Mouse (Mus musculus) right cerebral cortex, adult 18-20 months (tissue): ENCODE measurements at regions not wholly inside any gene's neighbourhood (a gene's known extent, or its start where the extent isn't known, plus 50 kb on each side); places are given as distances from the start of the nearest gene placed in this dataset.

ENCODE experiments used
- DNase-seq: peaks from one replicate; pipeline ENCODE4 v3.0.0; 2022; ENCODE audit warnings: mixed read lengths

DNA sequence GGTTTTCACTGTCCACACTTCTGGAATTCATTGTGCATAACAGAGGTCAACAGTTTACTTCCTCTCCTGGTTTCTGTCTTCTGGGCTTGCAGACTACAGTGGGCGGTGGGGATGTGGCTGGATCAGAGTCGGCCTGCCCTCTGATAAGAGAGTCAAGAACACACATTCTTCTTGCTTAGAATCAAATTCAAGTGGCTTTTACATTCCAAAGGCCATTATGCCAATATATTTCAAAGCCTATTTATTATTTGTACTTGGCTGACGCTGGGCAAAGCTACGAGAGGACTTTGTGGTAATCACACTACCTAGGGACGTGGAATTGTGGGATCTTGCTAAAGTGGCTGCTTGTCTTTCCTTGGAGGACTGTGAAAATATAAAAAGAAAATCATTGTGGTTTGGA is 114.3 kb upstream of the Sel1l start:
- no peak for DNase-seq

DNA sequence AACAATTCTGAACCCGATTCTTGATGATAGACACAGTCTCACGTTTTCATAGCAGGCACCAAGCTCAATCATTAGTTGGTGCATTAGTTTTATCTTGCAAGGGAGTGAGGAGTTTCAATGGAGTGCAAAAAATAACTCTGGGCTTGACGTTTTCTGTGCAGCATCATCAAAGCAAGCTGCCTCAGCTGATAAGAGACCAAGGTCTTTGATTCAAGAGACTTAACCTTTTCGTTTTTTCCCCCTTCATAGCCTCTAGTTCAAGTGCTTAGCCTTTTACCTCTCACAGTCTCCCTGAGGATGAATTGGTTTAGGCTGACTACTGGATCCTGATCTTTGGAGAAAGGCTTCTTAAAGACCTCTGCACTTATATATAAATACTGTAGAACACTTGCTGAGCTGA is 109.1 kb upstream of the Sel1l start:
- no peak for DNase-seq

GRCm38 (mm10) chr12:91956411-91956810 is 107.5 kb upstream of the Sel1l start:
- no peak for DNase-seq

DNA sequence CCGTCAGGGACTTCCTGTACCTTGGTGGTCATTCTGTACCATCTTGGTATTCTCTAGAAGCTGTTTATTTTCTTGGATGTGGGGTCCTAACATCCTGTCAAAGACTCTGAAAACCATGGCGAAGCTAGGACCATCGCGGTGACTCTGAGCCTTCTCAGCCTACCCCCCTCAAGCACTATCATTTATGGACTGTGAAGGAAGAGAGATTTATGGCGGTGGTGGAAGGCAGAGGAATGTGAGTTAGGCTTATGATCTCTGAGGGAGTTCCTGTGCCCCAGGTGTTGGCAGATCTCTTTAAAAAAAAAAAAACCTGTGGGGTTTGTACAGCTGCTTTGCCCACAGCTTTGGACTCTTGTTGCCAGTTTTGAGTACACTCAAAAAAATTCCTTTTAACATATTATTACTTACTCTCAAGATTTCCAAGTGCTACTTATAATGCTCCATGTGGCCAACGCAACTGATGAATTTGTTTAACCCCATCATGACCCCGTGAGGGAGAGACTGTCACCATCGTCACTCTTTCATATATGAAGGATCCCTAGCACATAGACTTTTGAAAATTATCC is 99.7 kb upstream of the Sel1l start:
- DNase-seq: no peak

DNA sequence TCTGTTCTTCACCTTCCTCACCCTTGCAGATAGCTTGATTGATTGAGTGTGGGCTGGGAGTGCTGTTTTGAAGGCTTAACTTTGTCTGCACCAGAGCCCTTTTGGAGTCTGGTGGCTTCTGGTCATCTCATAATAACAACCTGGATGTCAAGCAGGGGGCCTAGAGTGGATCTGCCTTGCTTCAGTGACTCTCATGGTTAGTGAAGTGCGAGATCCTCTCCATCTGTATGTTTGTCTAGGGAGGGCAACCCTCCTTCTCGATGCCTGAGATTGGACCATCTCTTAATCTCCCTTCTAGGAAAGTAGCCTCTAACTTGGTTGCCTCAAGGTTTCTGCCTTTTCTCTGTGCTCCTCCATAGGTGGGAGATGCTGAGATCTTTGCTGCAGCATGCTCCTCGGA is 99.0 kb upstream of the Sel1l start:
- DNase-seq: no peak

DNA sequence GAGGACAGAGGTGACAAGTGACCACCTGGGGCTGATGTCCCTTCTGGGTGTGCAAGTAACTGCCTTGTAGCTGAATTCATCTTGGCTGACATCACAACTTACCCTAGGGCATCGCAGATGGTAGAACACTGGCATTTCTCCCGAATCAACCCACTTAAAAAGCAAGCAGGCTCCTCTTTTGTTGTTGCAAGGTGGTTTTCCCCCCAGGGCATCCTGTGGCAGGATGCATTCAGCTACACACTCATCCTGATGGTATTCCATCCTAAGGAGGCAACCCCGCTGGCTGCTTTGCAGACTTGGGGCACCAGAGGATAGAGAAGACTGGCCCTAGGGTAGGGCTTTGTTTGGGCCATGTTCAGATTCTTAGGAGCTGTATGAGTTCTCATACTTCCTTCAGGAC is 97.6 kb upstream of the Sel1l start:
- DNase-seq: no peak

DNA sequence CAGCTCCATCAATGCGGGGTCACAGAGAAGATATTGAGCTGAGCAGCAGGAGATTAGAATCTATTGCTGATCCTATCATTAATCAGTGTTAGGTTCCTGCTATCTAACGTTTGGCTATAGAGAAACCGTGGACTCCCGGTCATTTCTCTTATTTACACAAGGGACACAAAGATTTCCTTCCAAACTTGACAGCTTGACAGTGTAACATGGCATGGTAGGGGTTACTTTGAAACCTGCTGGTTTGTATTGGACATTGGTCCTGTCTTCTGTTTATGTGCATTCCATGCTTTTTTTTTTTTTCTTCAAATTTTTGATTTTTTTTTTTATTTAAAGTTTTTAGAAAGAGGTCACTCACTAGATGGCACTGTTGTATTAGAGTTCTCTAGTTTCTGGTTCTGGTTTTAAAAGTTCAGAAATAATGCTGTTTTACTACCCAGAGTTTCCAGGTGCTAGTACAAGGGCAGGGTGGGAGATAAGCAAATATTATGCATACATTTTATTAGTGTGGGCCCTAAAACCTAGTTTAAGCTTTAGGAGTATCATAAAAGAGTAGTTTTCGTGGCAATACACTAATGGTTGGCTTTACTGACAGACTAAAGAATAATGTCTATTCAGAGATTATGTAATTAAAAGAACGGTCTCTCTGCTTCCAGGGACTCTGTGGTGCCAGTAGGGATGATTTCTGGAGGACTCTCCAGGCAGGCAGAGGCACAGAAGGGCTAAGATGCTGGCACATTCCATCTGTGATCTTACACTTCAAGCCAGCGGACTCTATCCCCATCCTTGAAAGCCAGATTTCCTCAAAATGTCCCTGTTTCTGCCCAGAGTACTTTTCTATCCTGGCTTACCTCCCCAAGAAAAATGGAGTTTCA is 83.8 kb upstream of the Sel1l start:
- DNase-seq: no peak

DNA sequence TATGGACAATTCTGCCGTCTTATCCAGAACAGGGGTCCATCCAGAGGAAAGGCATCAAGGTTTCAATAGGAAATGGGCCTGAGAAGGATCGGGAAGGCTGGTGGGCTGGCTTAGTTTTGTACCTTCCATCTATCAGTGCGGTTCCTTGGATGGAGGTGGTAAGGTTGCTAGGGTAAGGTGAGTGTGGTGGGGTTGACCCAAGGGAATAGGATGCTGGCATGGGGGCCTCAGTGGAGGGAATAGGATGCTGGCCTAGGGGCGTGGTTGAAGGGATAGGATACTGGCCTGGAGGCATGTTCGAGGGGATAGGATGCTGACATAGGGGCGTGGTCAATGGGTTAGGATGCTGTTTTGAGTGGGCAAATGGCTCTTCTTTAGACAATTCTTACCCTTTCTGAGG is 82.6 kb upstream of the Sel1l start:
- no peak for DNase-seq

GRCm38 (mm10) chr12:91929386-91930054 is 80.6 kb upstream of the Sel1l start:
- peak; percentile 58 for DNase-seq

DNA sequence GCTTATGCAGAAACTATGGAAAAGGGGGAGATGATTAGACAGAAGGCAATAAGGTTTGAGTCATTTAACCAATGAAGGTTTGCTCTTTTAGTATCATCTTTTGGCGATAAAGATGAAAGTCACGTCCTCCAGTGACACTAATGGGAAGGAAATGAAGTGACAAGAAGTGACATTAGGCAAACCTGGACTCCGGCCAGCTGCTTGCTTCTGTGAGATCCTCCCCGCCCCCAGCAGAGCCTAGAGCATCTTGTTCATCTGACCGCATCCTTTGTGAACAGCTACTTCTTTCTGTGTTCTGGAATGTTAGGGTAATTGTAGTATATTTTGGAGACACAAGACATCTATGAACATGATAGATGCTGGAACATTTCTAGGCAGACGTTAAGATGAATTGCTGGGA is 78.6 kb upstream of the Sel1l start:
- no peak for DNase-seq

GRCm38 (mm10) chr12:91915486-91915885 is 66.5 kb upstream of the Sel1l start:
- DNase-seq: no peak

GRCm38 (mm10) chr12:91910529-91910928 is 61.6 kb upstream of the Sel1l start:
- no peak for DNase-seq
